Mouse (Mus musculus) lung, adult 2 months (tissue): ENCODE measurements around the gene Psma4.

Experiments
- CTCF ChIP-seq: fragments of 200-500 bp; IDR thresholded peaks from 2 replicates; pipeline ENCODE4 v1.5.1; 2011; ENCODE audit warnings: mild to moderate bottlenecking, low read length, control low read depth; ENCODE audit not compliant: insufficient read depth
- POLR2A ChIP-seq: fragments of 200-500 bp; IDR thresholded peaks from 2 replicates; pipeline ENCODE4 v1.6.1; 2011; ENCODE audit warnings: low read depth, mild to moderate bottlenecking, control low read depth, low read length, borderline replicate concordance; ENCODE audit errors: extremely low read depth

DNA sequence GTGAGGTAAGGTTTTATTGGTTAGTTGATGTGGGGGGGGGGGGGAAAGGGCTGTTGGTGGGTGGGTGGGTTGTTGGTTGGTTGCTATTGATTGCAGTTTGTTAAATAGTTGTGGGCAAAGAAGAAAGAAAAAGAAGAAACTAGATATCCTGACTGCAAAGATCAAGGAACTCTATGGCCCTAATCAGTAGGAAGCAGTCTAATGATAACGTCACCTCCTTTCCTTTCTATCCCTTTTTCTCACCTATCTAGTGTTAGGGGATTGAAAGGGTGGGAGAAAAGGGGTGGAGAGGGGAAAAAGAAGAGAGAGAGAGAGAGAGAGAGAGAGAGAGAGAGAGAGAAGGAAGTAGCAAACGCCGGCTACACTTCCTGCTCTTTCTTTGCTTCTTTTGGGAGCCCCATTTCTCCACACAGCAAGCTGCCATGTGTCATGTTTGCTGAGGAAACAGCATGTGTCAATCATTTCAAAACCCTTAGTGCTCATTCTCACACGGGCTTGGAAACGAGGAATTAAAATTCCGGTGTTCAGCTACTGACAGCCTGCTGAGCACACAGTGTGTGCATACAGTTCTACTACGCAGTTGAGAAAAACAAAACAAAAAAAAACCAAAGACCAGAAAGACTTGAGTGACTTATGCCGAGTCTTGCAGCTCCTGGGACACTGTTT lies 19.5 kb downstream of the Psma4 start:
- no peak for TF ChIP-seq POLR2A
- no peak for TF ChIP-seq CTCF
